ENCODE assay signal across 8 mouse cellular contexts in genomic region chr3:84191141-84191881, GRCm38 (mm10). TPM values are rescaled to one million over a fixed set of nuclear protein-coding genes. Genes with fewer than 3 reads are reported as not detected.
DNase-seq lines count a peak whose midpoint lies in the region; ATAC-seq lines count a peak whose summit lies in the region.

No protein-coding gene starts in this region.

- peak; percentile 44 for DNase-seq in neural tube, embryonic 11.5 days (ENCODE audit: low spot score)
- DNase-seq in neural tube, embryonic 10.5 days (ENCODE audit: extremely low spot score, low spot score) = no peak
- DNase-seq in forebrain, embryonic 14.5 days (ENCODE audit: low spot score) = no peak
- peak; percentile 23 for DNase-seq in kidney, postnatal 14 days
- DNase-seq in thymus, postnatal 0 days (ENCODE audit: low spot score) = no peak
- DNase-seq in thymus, postnatal 36 days = no peak
- DNase-seq in right cerebral cortex, adult 2 months (ENCODE audit: low spot score in 2 of 2) = no peak

- H3K4me2 ChIP-seq in neural tube, embryonic 11.5 days (ENCODE audit: low read depth) = no peak overlapping the region
- no peak overlapping the region for H3K4me2 ChIP-seq in forebrain, embryonic 14.5 days (ENCODE audit: low read length)
- no peak overlapping the region for H3K4me2 ChIP-seq in midbrain, embryonic 15.5 days

- no peaks in the 10 kb centered on the region for H3K27me3 ChIP-seq in neural tube, embryonic 11.5 days (ENCODE audit: control insufficient read depth, insufficient read depth, low read length)
- no peaks in the 10 kb centered on the region for H3K27me3 ChIP-seq in forebrain, embryonic 14.5 days (replicated peaks; ENCODE audit: control insufficient read depth, insufficient read depth, low read length)
- no peaks in the 10 kb centered on the region for H3K27me3 ChIP-seq in midbrain, embryonic 15.5 days (replicated peaks)

- 0 out of 2 replicates have a peak, but pooled peaks cover 5% of the 10 kb centered on the region for H3K4me1 ChIP-seq in neural tube, embryonic 11.5 days (ENCODE audit: control insufficient read depth, insufficient read depth, low read length)
- peaks cover 6% of the 10 kb centered on the region; the same call in 1 of the 2 replicates for H3K4me1 ChIP-seq in forebrain, embryonic 14.5 days (ENCODE audit: control insufficient read depth, insufficient read depth, low read length)
- H3K4me1 ChIP-seq in midbrain, embryonic 15.5 days = peaks cover 4% of the 10 kb centered on the region; the same call in 1 of the 2 replicates

- ATAC-seq in neural tube, embryonic 11.5 days (ENCODE audit: insufficient read depth, low FRiP score, low TSS enrichment) = peak; percentile 21; the same call in 1 of the 2 replicates
- ATAC-seq in forebrain, embryonic 14.5 days = peak; percentile 24; the same call in 1 of the 2 replicates
- peak; percentile 43; the same call in 1 of the 2 replicates for ATAC-seq in midbrain, embryonic 15.5 days (replicated peaks)

- no peak overlapping the region for H3K27ac ChIP-seq in neural tube, embryonic 11.5 days (ENCODE audit: low read depth, low read length)
- no peak overlapping the region for H3K27ac ChIP-seq in forebrain, embryonic 14.5 days (ENCODE audit: low read depth, low read length)
- no peak overlapping the region for H3K27ac ChIP-seq in midbrain, embryonic 15.5 days

- no peak overlapping the region for H3K4me3 ChIP-seq in neural tube, embryonic 11.5 days (ENCODE audit: low read depth, low read length)
- H3K4me3 ChIP-seq in forebrain, embryonic 14.5 days (ENCODE audit: low read depth, low read length) = no peak overlapping the region
- no peak overlapping the region for H3K4me3 ChIP-seq in midbrain, embryonic 15.5 days

- no peak overlapping the region for H3K9ac ChIP-seq in neural tube, embryonic 11.5 days (ENCODE audit: low read length)
- H3K9ac ChIP-seq in forebrain, embryonic 14.5 days (ENCODE audit: low read length) = no peak overlapping the region
- no peak overlapping the region for H3K9ac ChIP-seq in midbrain, embryonic 15.5 days

- WGBS in neural tube, embryonic 11.5 days = 47% methylated on average over 21 of the region's 21 CpGs
- whole genome bisulfite sequencing in forebrain, embryonic 14.5 days = 55% methylated on average over 21 of the region's 21 CpGs
- WGBS in midbrain, embryonic 15.5 days = 54% methylated on average over 21 of the region's 21 CpGs

- peaks cover 2% of the 10 kb centered on the region; the same call in 1 of the 2 replicates for H3K36me3 ChIP-seq in neural tube, embryonic 11.5 days (ENCODE audit: control insufficient read depth, insufficient read depth, low read length)
- H3K36me3 ChIP-seq in forebrain, embryonic 14.5 days (ENCODE audit: control insufficient read depth, insufficient read depth, low read length) = peaks cover 71% of the 10 kb centered on the region
- H3K36me3 ChIP-seq in midbrain, embryonic 15.5 days (replicated peaks) = peaks cover 21% of the 10 kb centered on the region

- H3K9me3 ChIP-seq in neural tube, embryonic 11.5 days (ENCODE audit: control insufficient read depth, low read length) = no peaks in the 10 kb centered on the region
- no peaks in the 10 kb centered on the region for H3K9me3 ChIP-seq in forebrain, embryonic 14.5 days (replicated peaks; ENCODE audit: control insufficient read depth, low read length)
- no peaks in the 10 kb centered on the region for H3K9me3 ChIP-seq in midbrain, embryonic 15.5 days

RNA-seq across cellular contexts. Expression of gene Gm6525, which starts 17.4 kb away (rescaled TPM):
- 0.76 and 0.95 TPM in 2 replicates for polyA plus RNA-seq in neural tube, embryonic 11.5 days (2014; fragmentation: Nextera tagmentation; extraction: Ambion mirVana)
- polyA plus RNA-seq in forebrain, embryonic 14.5 days (2014; fragmentation: Nextera tagmentation; extraction: Ambion mirVana) = 0.87 and 0.97 TPM in 2 replicates
- 2.0 and 2.5 TPM in 2 replicates for polyA plus RNA-seq in midbrain, embryonic 15.5 days (2015; fragmentation: Nextera tagmentation; extraction: Ambion mirVana)
- polyA plus RNA-seq in thymus, postnatal 0 days (2015; fragmentation: Nextera tagmentation; extraction: Ambion mirVana) = 0.13 TPM in 1 of 2 replicates, not detected in the other

RNA-seq across cellular contexts. Expression of gene Mnd1, which starts 35.7 kb away (rescaled TPM):
- polyA plus RNA-seq in neural tube, embryonic 11.5 days (2014; fragmentation: Nextera tagmentation; extraction: Ambion mirVana) = 8.2 and 9.1 TPM in 2 replicates
- 2.8 and 3.6 TPM in 2 replicates for polyA plus RNA-seq in forebrain, embryonic 14.5 days (2014; fragmentation: Nextera tagmentation; extraction: Ambion mirVana)
- polyA plus RNA-seq in midbrain, embryonic 15.5 days (2015; fragmentation: Nextera tagmentation; extraction: Ambion mirVana) = 1.6 and 1.8 TPM in 2 replicates
- 12.5 and 14.9 TPM in 2 replicates for polyA plus RNA-seq in thymus, postnatal 0 days (2015; fragmentation: Nextera tagmentation; extraction: Ambion mirVana)

Comparison
In these comparisons a context has a peak if more than half of its experiments do, and no peak if none do; other contexts are left out.
1. DNase-seq: peak in neural tube, embryonic 11.5 days (single experiment) and kidney, postnatal 14 days (single experiment); none in neural tube, embryonic 10.5 days (single experiment), forebrain, embryonic 14.5 days (single experiment), thymus, postnatal 0 days (single experiment), thymus, postnatal 36 days (0 of 2) and right cerebral cortex, adult 2 months (0 of 2).
2. Peak in every context shown above with its lines, with median percentiles within 50 percentile points of each other: ATAC-seq.